Comparison of ENCODE assay signal across 18 mouse cellular contexts in genomic region chr1:57643466-57644097, GRCm38 (mm10).
DNase-seq lines count a peak whose midpoint lies in the region; ATAC-seq and TF ChIP-seq lines count a peak whose summit lies in the region.
"Had no signal": no experiment of that assay in that cellular context is flagged by ENCODE, and none has a peak within 500 bp of the region (broad histone marks: within the 10 kb centered on the region; RNA-seq: fewer than 3 reads in every experiment).

No protein-coding gene starts in this region.

- H3K27me3 ChIP-seq in hindbrain, embryonic 11.5 days (ENCODE audit: control insufficient read depth, insufficient read depth, low read length) = no peaks in the 10 kb centered on the region
- H3K27me3 ChIP-seq in hindbrain, embryonic 10.5 days (ENCODE audit: insufficient read depth, poor library complexity, severe bottlenecking) = no peaks in the 10 kb centered on the region
- H3K27me3 ChIP-seq in forebrain, embryonic 14.5 days (replicated peaks; ENCODE audit: control insufficient read depth, insufficient read depth, low read length) = no peaks in the 10 kb centered on the region
- H3K27me3 ChIP-seq in hindbrain, embryonic 12.5 days = no peaks in the 10 kb centered on the region
- H3K27me3 ChIP-seq in midbrain, postnatal 0 days (ENCODE audit: insufficient read depth, low read length) = no peaks in the 10 kb centered on the region
- no peaks in the 10 kb centered on the region for H3K27me3 ChIP-seq in intestine, embryonic 16.5 days (replicated peaks; ENCODE audit: control insufficient read depth, insufficient read depth, low read length)
- H3K27me3 ChIP-seq: embryonic facial prominence, embryonic 15.5 days; intestine, embryonic 15.5 days; limb, embryonic 12.5 days; liver, embryonic 13.5 days; stomach, embryonic 15.5 days had no signal

- DNase-seq in hindbrain, embryonic 11.5 days (ENCODE audit: low spot score) = peak; percentile 19
- no peak for DNase-seq in hindbrain, embryonic 10.5 days (ENCODE audit: low spot score)
- DNase-seq in forebrain, embryonic 14.5 days (ENCODE audit: low spot score) = peak; percentile 34
- DNase-seq in midbrain, postnatal 0 days (ENCODE audit: low spot score) = peak; percentile 9
- DNase-seq in ovary, postnatal 10 days (ENCODE audit: low spot score) = no peak
- DNase-seq: adrenal gland, postnatal 25 days; cerebellum, adult 9-10 months; kidney, postnatal 25 days; liver, embryonic 13.5 days; right cerebral cortex, postnatal 14 days; thymus, adult 2 months had no signal

- H3K27ac ChIP-seq in hindbrain, embryonic 11.5 days (ENCODE audit: low read depth, low read length) = 0 out of 2 replicates have a peak overlapping the region, but pooled peaks have one; percentile 17
- no peak overlapping the region for H3K27ac ChIP-seq in hindbrain, embryonic 10.5 days
- no peak overlapping the region for H3K27ac ChIP-seq in forebrain, embryonic 14.5 days (ENCODE audit: low read depth, low read length)
- peak overlapping the region; percentile 75 for H3K27ac ChIP-seq in hindbrain, embryonic 12.5 days
- 0 out of 2 replicates have a peak overlapping the region, but pooled peaks have one; percentile 32 for H3K27ac ChIP-seq in midbrain, postnatal 0 days (ENCODE audit: low read depth, low read length)
- H3K27ac ChIP-seq in intestine, embryonic 16.5 days (ENCODE audit: low read length) = no peak overlapping the region
- H3K27ac ChIP-seq: embryonic facial prominence, embryonic 15.5 days; intestine, embryonic 15.5 days; limb, embryonic 12.5 days; liver, embryonic 13.5 days; stomach, embryonic 15.5 days had no signal

- no peak for TF ChIP-seq CTCF in midbrain, postnatal 0 days (IDR thresholded peaks at IDR 0.05)

- 50% methylated on average over 6 of the region's 6 CpGs for WGBS in hindbrain, embryonic 11.5 days
- 65% methylated on average over 6 of the region's 6 CpGs for WGBS in hindbrain, embryonic 10.5 days
- 63% methylated on average over 6 of the region's 6 CpGs for WGBS in forebrain, embryonic 14.5 days
- 47% methylated on average over 6 of the region's 6 CpGs for WGBS in hindbrain, embryonic 12.5 days
- 53% methylated on average over 6 of the region's 6 CpGs for WGBS in midbrain, postnatal 0 days
- WGBS in intestine, embryonic 16.5 days = 52% methylated on average over 6 of the region's 6 CpGs

- H3K36me3 ChIP-seq in hindbrain, embryonic 11.5 days (ENCODE audit: control insufficient read depth, insufficient read depth, low read length) = no peaks in the 10 kb centered on the region
- no peaks in the 10 kb centered on the region for H3K36me3 ChIP-seq in hindbrain, embryonic 10.5 days
- H3K36me3 ChIP-seq in forebrain, embryonic 14.5 days (ENCODE audit: control insufficient read depth, insufficient read depth, low read length) = no peaks in the 10 kb centered on the region
- no peaks in the 10 kb centered on the region for H3K36me3 ChIP-seq in hindbrain, embryonic 12.5 days
- H3K36me3 ChIP-seq in midbrain, postnatal 0 days (ENCODE audit: insufficient read depth, low read length) = no peaks in the 10 kb centered on the region
- no peaks in the 10 kb centered on the region for H3K36me3 ChIP-seq in intestine, embryonic 16.5 days (ENCODE audit: control insufficient read depth, insufficient read depth, low read length)
- H3K36me3 ChIP-seq: embryonic facial prominence, embryonic 15.5 days; intestine, embryonic 15.5 days; limb, embryonic 12.5 days; liver, embryonic 13.5 days; stomach, embryonic 15.5 days had no signal

- H3K9ac ChIP-seq in hindbrain, embryonic 11.5 days (ENCODE audit: low read depth, low read length) = no peak overlapping the region
- no peak overlapping the region for H3K9ac ChIP-seq in forebrain, embryonic 14.5 days (ENCODE audit: low read length)
- H3K9ac ChIP-seq in hindbrain, embryonic 12.5 days = no peak overlapping the region
- no peak overlapping the region for H3K9ac ChIP-seq in midbrain, postnatal 0 days (replicated peaks; ENCODE audit: low read length, poor library complexity, severe bottlenecking)
- no peak overlapping the region for H3K9ac ChIP-seq in intestine, embryonic 16.5 days (ENCODE audit: low read depth, low read length)
- H3K9ac ChIP-seq: embryonic facial prominence, embryonic 15.5 days; intestine, embryonic 15.5 days; limb, embryonic 12.5 days; liver, embryonic 13.5 days; stomach, embryonic 15.5 days had no signal

- H3K4me3 ChIP-seq in hindbrain, embryonic 11.5 days (ENCODE audit: low read depth, low read length) = no peak overlapping the region
- H3K4me3 ChIP-seq in hindbrain, embryonic 10.5 days = no peak overlapping the region
- H3K4me3 ChIP-seq in forebrain, embryonic 14.5 days (ENCODE audit: low read depth, low read length) = no peak overlapping the region
- H3K4me3 ChIP-seq in hindbrain, embryonic 12.5 days = no peak overlapping the region
- H3K4me3 ChIP-seq in midbrain, postnatal 0 days (ENCODE audit: low read depth, low read length) = no peak overlapping the region
- H3K4me3 ChIP-seq in intestine, embryonic 16.5 days (ENCODE audit: low read length) = no peak overlapping the region
- H3K4me3 ChIP-seq: embryonic facial prominence, embryonic 15.5 days; intestine, embryonic 15.5 days; limb, embryonic 12.5 days; liver, embryonic 13.5 days; stomach, embryonic 15.5 days had no signal

- H3K9me3 ChIP-seq in hindbrain, embryonic 11.5 days (ENCODE audit: control insufficient read depth, low read length) = no peaks in the 10 kb centered on the region
- H3K9me3 ChIP-seq in hindbrain, embryonic 10.5 days = no peaks in the 10 kb centered on the region
- no peaks in the 10 kb centered on the region for H3K9me3 ChIP-seq in forebrain, embryonic 14.5 days (replicated peaks; ENCODE audit: control insufficient read depth, low read length)
- H3K9me3 ChIP-seq in hindbrain, embryonic 12.5 days (replicated peaks) = no peaks in the 10 kb centered on the region
- H3K9me3 ChIP-seq in midbrain, postnatal 0 days (ENCODE audit: low read length) = no peaks in the 10 kb centered on the region
- no peaks in the 10 kb centered on the region for H3K9me3 ChIP-seq in intestine, embryonic 16.5 days (ENCODE audit: control insufficient read depth, low read length)
- H3K9me3 ChIP-seq: embryonic facial prominence, embryonic 15.5 days; intestine, embryonic 15.5 days; limb, embryonic 12.5 days; liver, embryonic 13.5 days; stomach, embryonic 15.5 days had no signal

- no peaks in the 10 kb centered on the region for H3K4me1 ChIP-seq in hindbrain, embryonic 11.5 days (replicated peaks; ENCODE audit: control insufficient read depth, insufficient read depth, low read length)
- H3K4me1 ChIP-seq in hindbrain, embryonic 10.5 days (replicated peaks) = peaks cover 10% of the 10 kb centered on the region
- no peaks in the 10 kb centered on the region for H3K4me1 ChIP-seq in forebrain, embryonic 14.5 days (ENCODE audit: control insufficient read depth, insufficient read depth, low read length)
- peaks cover 7% of the 10 kb centered on the region for H3K4me1 ChIP-seq in hindbrain, embryonic 12.5 days
- H3K4me1 ChIP-seq in midbrain, postnatal 0 days (ENCODE audit: insufficient read depth, low read length) = no peaks in the 10 kb centered on the region
- H3K4me1 ChIP-seq in intestine, embryonic 16.5 days (ENCODE audit: control insufficient read depth, insufficient read depth, low read length) = no peaks in the 10 kb centered on the region
- H3K4me1 ChIP-seq: embryonic facial prominence, embryonic 15.5 days; intestine, embryonic 15.5 days; liver, embryonic 13.5 days; stomach, embryonic 15.5 days had no signal

- no peak overlapping the region for H3K4me2 ChIP-seq in hindbrain, embryonic 11.5 days (replicated peaks; ENCODE audit: low read depth, low read length)
- no peak overlapping the region for H3K4me2 ChIP-seq in forebrain, embryonic 14.5 days (ENCODE audit: low read length)
- no peak overlapping the region for H3K4me2 ChIP-seq in hindbrain, embryonic 12.5 days (replicated peaks)
- H3K4me2 ChIP-seq in midbrain, postnatal 0 days (ENCODE audit: low read depth, low read length, poor library complexity, severe bottlenecking) = no peak overlapping the region
- no peak overlapping the region for H3K4me2 ChIP-seq in intestine, embryonic 16.5 days (ENCODE audit: low read depth, low read length)
- H3K4me2 ChIP-seq: embryonic facial prominence, embryonic 15.5 days; intestine, embryonic 15.5 days; limb, embryonic 12.5 days; liver, embryonic 13.5 days; stomach, embryonic 15.5 days had no signal

- ATAC-seq in hindbrain, embryonic 11.5 days (ENCODE audit: low FRiP score) = 0 out of 2 replicates have a peak, but pooled peaks have one; percentile 47
- no peak; the same call in 1 of the 2 replicates for ATAC-seq in forebrain, embryonic 14.5 days
- ATAC-seq in hindbrain, embryonic 12.5 days (ENCODE audit: low FRiP score) = peak; percentile 71
- ATAC-seq in midbrain, postnatal 0 days (ENCODE audit: low FRiP score) = 0 out of 2 replicates have a peak, but pooled peaks have one; percentile 13
- no peak for ATAC-seq in intestine, embryonic 16.5 days
- ATAC-seq: intestine, embryonic 15.5 days; lung, postnatal 0 days had no signal

Comparison
In these comparisons a context has a peak if more than half of its experiments do, and no peak if none do; other contexts are left out.
1. DNase-seq: peak in hindbrain, embryonic 11.5 days (single experiment), forebrain, embryonic 14.5 days (single experiment) and midbrain, postnatal 0 days (single experiment); none in hindbrain, embryonic 10.5 days (single experiment) and ovary, postnatal 10 days (single experiment).
2. H3K27ac ChIP-seq: peak in hindbrain, embryonic 11.5 days (single experiment), hindbrain, embryonic 12.5 days (single experiment) and midbrain, postnatal 0 days (single experiment); none in hindbrain, embryonic 10.5 days (single experiment), forebrain, embryonic 14.5 days (single experiment) and intestine, embryonic 16.5 days (single experiment).
3. ATAC-seq: peak in hindbrain, embryonic 11.5 days (single experiment), hindbrain, embryonic 12.5 days (single experiment) and midbrain, postnatal 0 days (single experiment); none in forebrain, embryonic 14.5 days (single experiment) and intestine, embryonic 16.5 days (single experiment).